Mouse (Mus musculus) heart, postnatal 0 days (tissue): Measurements from ENCODE around the gene Gm49391.

ENCODE experiments used
- CTCF ChIP-seq: IDR thresholded peaks from 2 replicates; pipeline ENCODE4 v1.5.1; 2016; ENCODE audit warnings: antibody characterized with exemption, control low read depth, low read depth
- EP300 ChIP-seq: IDR thresholded peaks from 2 replicates; pipeline ENCODE4 v1.6.1; 2016; ENCODE audit warnings: antibody characterized with exemption, low read depth

DNA sequence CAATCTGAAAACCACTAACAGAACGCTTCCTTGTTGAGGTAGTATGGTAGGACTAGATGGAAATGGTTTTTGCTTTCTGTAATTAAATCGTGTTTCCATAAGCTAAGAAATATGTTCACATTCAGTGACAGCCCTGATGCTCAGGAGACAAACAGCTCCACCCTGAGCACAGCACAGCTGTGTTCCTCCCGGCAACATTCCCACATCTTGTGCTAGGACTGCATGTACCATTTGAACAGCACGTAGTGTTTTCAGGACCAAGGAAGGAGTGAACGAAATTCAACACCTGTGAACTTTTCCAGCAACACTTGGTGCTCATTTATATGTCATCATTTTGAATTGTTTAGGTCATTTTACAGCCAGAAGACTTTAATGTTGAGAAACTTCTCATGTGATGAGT, 25.3 kb upstream of the Gm49391 start:
- TF ChIP-seq CTCF (no peak), EP300 (no peak)
